Mouse (Mus musculus) lung, postnatal 0 days (tissue): Measurements from ENCODE around the gene Dhx40. TPM values are rescaled to one million over a fixed set of nuclear protein-coding genes. Genes with fewer than 3 reads are reported as not detected.
A peak's percentile ranks its signal among the peaks of the same experiment; 100 is the strongest.
"Not testable (repeated sequence)": the region's sequence is repeated elsewhere in the genome, so short reads cannot be mapped to it uniquely, and the experiment has no call there.

ENCODE experiments used
- ATAC-seq: fragments of 200-750 bp; cut with Nextera tagmentation; 2 replicates; pipeline ENCODE4 v1.8.0; 2017; ENCODE audit warnings: moderate library complexity
- DNase-seq: peaks from one replicate; pipeline ENCODE4 v3.0.0-alpha.2; 2016; ENCODE audit warnings: low spot score
- H3K27ac ChIP-seq: fragments of 300-500 bp; sonication (generic); 2 replicates; pipeline ENCODE4 v1.5.1; 2014; ENCODE audit warnings: antibody characterized with exemption, mild to moderate bottlenecking, low read length, mixed read lengths
- H3K27me3 ChIP-seq: fragments of 300-500 bp; sonication (generic); replicated peaks from 2 replicates; pipeline ENCODE4 v1.6.1; 2014; ENCODE audit warnings: low read length, mixed read lengths; ENCODE audit not compliant: insufficient read depth
- H3K36me3 ChIP-seq: fragments of 300-500 bp; sonication (generic); 2 replicates; pipeline ENCODE4 v1.6.1; 2014; ENCODE audit warnings: low read length, mixed read lengths; ENCODE audit not compliant: insufficient read depth
- H3K4me1 ChIP-seq: fragments of 300-500 bp; sonication (generic); 2 replicates; pipeline ENCODE4 v1.6.1; 2014; ENCODE audit warnings: antibody characterized with exemption, low read depth, low read length, mixed read lengths; ENCODE audit not compliant: insufficient read depth
- H3K4me2 ChIP-seq: fragments of 300-500 bp; sonication (generic); replicated peaks from 2 replicates; pipeline ENCODE4 v1.6.1; 2014; ENCODE audit warnings: low read depth, mild to moderate bottlenecking, low read length, moderate library complexity, mixed read lengths
- H3K4me3 ChIP-seq: fragments of 300-500 bp; sonication (generic); 2 replicates; pipeline ENCODE4 v1.5.1; 2014; ENCODE audit warnings: low read depth, low read length
- H3K9ac ChIP-seq: fragments of 300-500 bp; sonication (generic); replicated peaks from 2 replicates; pipeline ENCODE4 v1.6.1; 2014; ENCODE audit warnings: low read depth, mild to moderate bottlenecking
- H3K9me3 ChIP-seq: fragments of 300-500 bp; sonication (generic); 2 replicates; pipeline ENCODE4 v1.6.1; 2016; ENCODE audit warnings: low read length, mixed read lengths
- CTCF ChIP-seq: IDR thresholded peaks from 2 replicates; pipeline ENCODE4 v1.5.1; 2016; ENCODE audit warnings: antibody characterized with exemption, mild to moderate bottlenecking
- EP300 ChIP-seq: IDR thresholded peaks from 2 replicates; pipeline ENCODE4 v1.6.1; 2016; ENCODE audit warnings: antibody characterized with exemption, mild to moderate bottlenecking, control low read depth
- WGBS: fragments of 180-500 bp; shearing (Covaris S2); extraction: QIAGEN DNeasy Blood & Tissue Kit; methylation state at CpG from one replicate; pipeline ENCODE4 v1.1.7; 2014; 5-methylcytosine and 5-hydroxymethylcytosine counted together
- polyA plus RNA-seq: library from polyadenylated mRNA; unstranded; fragments of >200 nt; fragmentation: Nextera tagmentation; extraction: Ambion mirVana; gene quantifications from 2 replicates; pipeline ENCODE4 v1.2.1, GENCODE M21; 2015

Dhx40 gene
- polyA plus RNA-seq, 1 experiment from 2014 or later, result 18.9 TPM

- Histone ChIP-seq H3K9ac (no peak overlapping the region), H3K36me3 (no peaks in the 10 kb centered on the region), H3K9me3 (no peaks in the 10 kb centered on the region), H3K27ac (0 out of 2 replicates have a peak overlapping the region, but pooled peaks have one; percentile 26), H3K4me2 (no peak overlapping the region), H3K27me3 (no peaks in the 10 kb centered on the region), H3K4me1 (0 out of 2 replicates have a peak, but pooled peaks cover 3% of the 10 kb centered on the region), H3K4me3 (no peak overlapping the region)
- no peak for TF ChIP-seq EP300
- ATAC-seq (no peak), DNase-seq (no peak)
- 81% methylated on average over 1 of the region's 1 CpGs for WGBS
Measured at GRCm38 (mm10) chr11:86811326-86811630, 3.7 kb upstream of the Dhx40 start.

- H3K9me3 ChIP-seq, result no peaks in the 10 kb centered on the region
- WGBS, result 81% methylated on average over 2 of the region's 2 CpGs
Measured at GRCm38 (mm10) chr11:86810572-86811325, 3.2 kb upstream of the Dhx40 start.

GRCm38 (mm10) chr11:86809828-86810227 lies 2.3 kb upstream of the Dhx40 start:
- TF ChIP-seq EP300 (no peak), CTCF (no peak)
- no peaks in the 10 kb centered on the region for H3K9me3 ChIP-seq
- no peak overlapping the region for H3K4me3 ChIP-seq
- WGBS, result 69% methylated on average over 4 of the region's 4 CpGs
- ATAC-seq, result no peak
- DNase-seq, result no peak
- H3K9ac ChIP-seq, result no peak overlapping the region
- no peak overlapping the region for H3K4me2 ChIP-seq
- 0 out of 2 replicates have a peak, but pooled peaks cover 3% of the 10 kb centered on the region for H3K4me1 ChIP-seq
- H3K36me3 ChIP-seq, result no peaks in the 10 kb centered on the region
- H3K27me3 ChIP-seq, result no peaks in the 10 kb centered on the region
- H3K27ac ChIP-seq, result no peak overlapping the region

More at GRCm38 (mm10) chr11:86810572-86811325, 3.2 kb upstream of the Dhx40 start:
- Histone ChIP-seq H3K27ac (0 out of 2 replicates have a peak overlapping the region, but pooled peaks have one; percentile 26), H3K27me3 (no peaks in the 10 kb centered on the region), H3K4me1 (0 out of 2 replicates have a peak, but pooled peaks cover 3% of the 10 kb centered on the region), H3K9ac (no peak overlapping the region), H3K4me2 (no peak overlapping the region), H3K4me3 (no peak overlapping the region), H3K36me3 (no peaks in the 10 kb centered on the region)
- DNase-seq (no peak), ATAC-seq (no peak)
- no peak for TF ChIP-seq EP300
- no peak for TF ChIP-seq CTCF

GRCm38 (mm10) chr11:86807001-86807477 lies 507 bp downstream of the Dhx40 start:
- Histone ChIP-seq H3K9ac (peak overlapping the region; percentile 68), H3K9me3 (no peaks in the 10 kb centered on the region), H3K4me1 (0 out of 2 replicates have a peak, but pooled peaks cover 3% of the 10 kb centered on the region), H3K27me3 (no peaks in the 10 kb centered on the region), H3K36me3 (peaks cover 6% of the 10 kb centered on the region; the same call in 1 of the 2 replicates), H3K4me3 (peak overlapping the region; percentile 82), H3K4me2 (peak overlapping the region; percentile 60), H3K27ac (peak overlapping the region; percentile 84)
- under 1% methylated on average over 25 of the region's 25 CpGs for whole genome bisulfite sequencing
- DNase-seq, result peak; percentile 80
- ATAC-seq, result peak; percentile 71
- no peak for TF ChIP-seq CTCF
- no peak for TF ChIP-seq EP300

GRCm38 (mm10) chr11:86794161-86794560 lies 13.4 kb downstream of the Dhx40 start:
- no peak overlapping the region for H3K27ac ChIP-seq
- no peak overlapping the region for H3K4me2 ChIP-seq
- DNase-seq (no peak), ATAC-seq (no peak)
- H3K36me3 ChIP-seq, result peaks cover 28% of the 10 kb centered on the region; the same call in 1 of the 2 replicates
- H3K9me3 ChIP-seq, result no peaks in the 10 kb centered on the region
- H3K4me3 ChIP-seq, result no peak overlapping the region
- no peaks in the 10 kb centered on the region for H3K27me3 ChIP-seq
- H3K4me1 ChIP-seq, result no peaks in the 10 kb centered on the region
- no peak for TF ChIP-seq CTCF
- no peak for TF ChIP-seq EP300
- H3K9ac ChIP-seq, result no peak overlapping the region
- 84% methylated on average over 1 of the region's 1 CpGs for WGBS

GRCm38 (mm10) chr11:86787436-86787835 lies 20.1 kb downstream of the Dhx40 start:
- peaks cover 22% of the 10 kb centered on the region; the same call in 1 of the 2 replicates for H3K36me3 ChIP-seq
- not testable (repeated sequence) for ATAC-seq, H3K9ac ChIP-seq, DNase-seq, H3K4me2 ChIP-seq, H3K4me3 ChIP-seq, H3K4me1 ChIP-seq, H3K9me3 ChIP-seq, H3K27me3 ChIP-seq, H3K27ac ChIP-seq
- peak; percentile 15; the same call in 1 of the 2 replicates for TF ChIP-seq CTCF
- WGBS, result 92% methylated on average over 5 of the region's 5 CpGs
